Mouse (Mus musculus) myocyte (in vitro differentiated cells): ENCODE data around the gene Igfbp2. TPM values are rescaled to one million over a fixed set of nuclear protein-coding genes. Genes with fewer than 3 reads are reported as not detected.

Experiments
- H3K27me3 ChIP-seq: one replicate; pipeline ENCODE4 v1.6.1; 2011; ENCODE audit not compliant: control insufficient read depth, insufficient read depth, insufficient read length
- H3K36me3 ChIP-seq: one replicate; pipeline ENCODE4 v1.6.1; 2011; ENCODE audit not compliant: control insufficient read depth, insufficient read depth
- H3K4me2 ChIP-seq: one replicate; pipeline ENCODE4 v1.6.1; 2011; ENCODE audit warnings: low read depth, control low read depth
- H3K4me3 ChIP-seq: one replicate; pipeline ENCODE4 v1.5.1; 2011; ENCODE audit warnings: mild to moderate bottlenecking, control low read depth, moderate library complexity
- H3K79me2 ChIP-seq: one replicate; pipeline ENCODE4 v1.6.1; 2011; ENCODE audit not compliant: control insufficient read depth, insufficient read depth
- H3ac ChIP-seq: one replicate; pipeline ENCODE4 v1.6.1; 2011; ENCODE audit not compliant: control insufficient read depth, insufficient read length
- CEBPB ChIP-seq: IDR thresholded peaks from 2 replicates; pipeline ENCODE4 v1.6.1; 2011; ENCODE audit warnings: mild to moderate bottlenecking, moderate library complexity; ENCODE audit not compliant: poor library complexity, insufficient read depth, severe bottlenecking
- E2F4 ChIP-seq: IDR thresholded peaks from one replicate; pipeline ENCODE4 v1.6.1; 2011; ENCODE audit warnings: mild to moderate bottlenecking, control low read depth, moderate library complexity; ENCODE audit not compliant: insufficient read depth
- MAX ChIP-seq: IDR thresholded peaks from one replicate; pipeline ENCODE4 v1.6.1; 2011; ENCODE audit warnings: low read depth, mild to moderate bottlenecking, control low read depth
- MYOD1 ChIP-seq, 3 experiments: IDR thresholded peaks; one replicate each; pipeline ENCODE4 v1.6.1; 2011; ENCODE audit warnings: control low read depth in 2 of 3, low read depth in 2 of 3, mild to moderate bottlenecking in 2 of 3, moderate library complexity in 1 of 3; ENCODE audit not compliant: insufficient read length in 2 of 3, control insufficient read depth in 1 of 3
- MYOG ChIP-seq, 3 experiments: IDR thresholded peaks; one replicate each; pipeline ENCODE4 v1.6.1; 2011; ENCODE audit warnings: control low read depth in 2 of 3, low read depth in 2 of 3, mild to moderate bottlenecking in 2 of 3; ENCODE audit not compliant: insufficient read length in 2 of 3, control insufficient read depth in 1 of 3, insufficient read depth in 1 of 3
- POLR2A ChIP-seq: IDR thresholded peaks from one replicate; pipeline ENCODE4 v1.6.1; 2011; ENCODE audit warnings: low read depth, mild to moderate bottlenecking, control low read depth, moderate library complexity; ENCODE audit not compliant: insufficient read length
- POLR2AphosphoS2 ChIP-seq: IDR thresholded peaks from one replicate; pipeline ENCODE4 v1.6.1; 2011; ENCODE audit warnings: low read depth, control low read depth; ENCODE audit not compliant: insufficient read length
- REST ChIP-seq: IDR thresholded peaks from one replicate; pipeline ENCODE4 v1.6.1; 2011; ENCODE audit warnings: mild to moderate bottlenecking, control low read depth, moderate library complexity; ENCODE audit not compliant: insufficient read depth, insufficient read length
- SRF ChIP-seq: IDR thresholded peaks from one replicate; pipeline ENCODE4 v1.6.1; 2011; ENCODE audit warnings: low read depth; ENCODE audit not compliant: control insufficient read depth, insufficient read length
- TCF12 ChIP-seq: IDR thresholded peaks from one replicate; pipeline ENCODE4 v1.6.1; 2011; ENCODE audit warnings: mild to moderate bottlenecking, control low read depth; ENCODE audit not compliant: poor library complexity, insufficient read depth, severe bottlenecking
- TCF3 ChIP-seq: IDR thresholded peaks from one replicate; pipeline ENCODE4 v1.6.1; 2011; ENCODE audit warnings: low read depth, control low read depth; ENCODE audit not compliant: insufficient read length
- USF1 ChIP-seq: IDR thresholded peaks from one replicate; pipeline ENCODE4 v1.6.1; 2011; ENCODE audit warnings: low read depth, mild to moderate bottlenecking, control low read depth, moderate library complexity
- polyA plus RNA-seq: library from polyadenylated mRNA; unstranded; fragments of >200 nt; fragmentation: generic; extraction: Trizol; gene quantifications from one replicate; pipeline ENCODE4 v1.2.1, GENCODE M21; 2012; ENCODE audit warnings: missing spikeins

Gene Igfbp2
- polyA plus RNA-seq, 1 experiment: 83.7 TPM

DNA sequence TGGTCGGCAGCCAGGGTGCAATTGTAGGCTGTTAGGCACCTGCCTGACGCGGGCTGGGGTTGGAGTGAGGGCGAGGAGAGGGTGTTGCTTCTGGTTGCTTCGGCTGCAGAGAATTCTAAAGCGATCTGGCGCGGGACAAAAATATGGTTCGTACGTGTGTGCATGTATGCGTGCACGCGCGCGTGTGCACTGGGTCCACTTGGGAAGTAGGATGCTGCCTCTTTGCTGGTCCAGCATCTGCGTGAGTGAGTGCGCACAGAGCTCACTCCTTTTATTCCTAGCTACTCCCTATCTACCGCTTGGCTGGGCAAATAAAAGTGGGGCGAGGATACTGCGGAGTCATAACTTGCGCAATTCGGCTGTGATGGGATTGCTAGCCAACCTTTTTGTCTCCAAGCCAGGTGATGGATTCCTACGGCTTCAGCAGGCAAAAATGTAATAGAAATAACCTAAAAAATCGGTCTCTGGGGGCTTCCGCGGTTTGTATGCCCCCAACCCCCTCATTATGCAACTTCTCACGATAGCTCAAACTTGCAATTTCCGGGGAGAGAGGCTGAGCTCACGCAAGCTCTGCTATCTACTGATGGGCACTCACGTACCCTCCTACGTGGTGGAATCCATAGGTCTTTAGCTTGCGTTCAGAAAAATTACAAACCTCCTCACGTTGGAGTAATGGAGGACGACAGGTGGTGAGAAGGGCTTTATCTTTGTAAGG lies 47.6 kb downstream of the Igfbp2 start:
- Histone ChIP-seq H3K79me2 (peaks cover 46% of the 10 kb centered on the region), H3ac (peak overlapping the region; percentile 27), H3K36me3 (peaks cover 6% of the 10 kb centered on the region), H3K4me3 (peak overlapping the region; percentile 97), H3K4me2 (peak overlapping the region; percentile 94), H3K27me3 (no peaks in the 10 kb centered on the region)
- TF ChIP-seq MAX (no peak), POLR2A (peak; percentile 74), POLR2AphosphoS2 (peak; percentile 94), CEBPB (peak; percentile 88), USF1 (no peak), MYOD1 (IDR thresholded peaks at IDR 0.05; ENCODE audit: control insufficient read depth in 1 of 3, insufficient read length in 2 of 3, low read depth in 2 of 3) (peak in 1 of 3 experiments; percentile 10), SRF (no peak)

DNA sequence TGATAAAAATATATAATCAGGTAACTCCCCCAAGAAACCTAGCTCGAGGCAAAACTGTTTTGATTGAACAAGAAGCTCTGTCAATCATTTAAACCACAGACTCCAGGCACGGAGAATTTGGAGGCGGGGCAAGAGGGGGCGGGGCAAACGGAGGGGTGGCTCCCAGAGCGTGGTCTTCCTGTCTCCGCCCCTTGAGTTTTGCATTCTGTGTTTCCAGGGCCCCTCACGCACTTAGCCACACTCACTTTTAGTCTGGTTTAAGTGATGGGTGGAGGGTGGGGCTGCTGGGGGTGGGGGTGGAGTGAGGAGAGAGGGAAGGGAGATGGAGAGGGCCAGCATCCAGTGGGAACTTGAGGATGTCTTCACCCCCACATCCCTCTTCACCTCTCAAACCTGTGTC lies 48.2 kb downstream of the Igfbp2 start:
- Histone ChIP-seq H3K36me3 (peaks cover 6% of the 10 kb centered on the region), H3K79me2 (peaks cover 46% of the 10 kb centered on the region), H3K4me3 (peak overlapping the region; percentile 97), H3ac (no peak overlapping the region), H3K4me2 (peak overlapping the region; percentile 94), H3K27me3 (no peaks in the 10 kb centered on the region)
- TF ChIP-seq MAX (no peak), POLR2A (peak; percentile 54), TCF12 (no peak), REST (no peak), USF1 (no peak), TCF3 (no peak), E2F4 (no peak), POLR2AphosphoS2 (peak; percentile 84)

DNA sequence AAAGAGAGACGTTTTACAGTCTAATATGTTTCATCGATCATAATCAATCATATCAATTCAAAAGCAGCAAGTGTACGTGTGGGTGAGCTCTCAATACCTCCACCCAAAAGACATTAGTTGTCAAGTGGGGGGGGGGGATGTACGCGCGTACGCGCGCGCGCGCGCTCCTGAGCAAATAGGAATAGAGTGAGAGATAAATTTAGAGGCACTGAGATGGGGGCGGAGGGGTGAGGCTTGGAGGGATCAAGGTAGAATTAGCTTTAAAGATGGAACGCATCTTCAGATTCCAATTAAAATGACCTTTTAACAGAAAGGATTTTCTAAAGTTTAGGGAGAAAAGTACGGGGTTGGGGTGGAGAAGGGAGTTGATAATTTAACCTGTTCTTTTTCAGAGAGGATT lies 48.8 kb downstream of the Igfbp2 start:
- Histone ChIP-seq H3ac (peak overlapping the region; percentile 22), H3K27me3 (no peaks in the 10 kb centered on the region), H3K4me2 (peak overlapping the region; percentile 63), H3K36me3 (peaks cover 3% of the 10 kb centered on the region), H3K79me2 (peaks cover 46% of the 10 kb centered on the region), H3K4me3 (peak overlapping the region; percentile 97)
- TF ChIP-seq TCF3 (no peak), SRF (no peak), MYOD1 (IDR thresholded peaks at IDR 0.05; ENCODE audit: control insufficient read depth in 1 of 3, insufficient read length in 2 of 3, low read depth in 2 of 3) (no peak), USF1 (no peak), TCF12 (no peak), CEBPB (no peak), MAX (no peak), POLR2AphosphoS2 (no peak), MYOG (IDR thresholded peaks at IDR 0.05; ENCODE audit: control insufficient read depth in 1 of 3, insufficient read depth in 1 of 3, insufficient read length in 2 of 3, low read depth in 2 of 3) (no peak), REST (no peak), POLR2A (no peak), E2F4 (no peak)

DNA sequence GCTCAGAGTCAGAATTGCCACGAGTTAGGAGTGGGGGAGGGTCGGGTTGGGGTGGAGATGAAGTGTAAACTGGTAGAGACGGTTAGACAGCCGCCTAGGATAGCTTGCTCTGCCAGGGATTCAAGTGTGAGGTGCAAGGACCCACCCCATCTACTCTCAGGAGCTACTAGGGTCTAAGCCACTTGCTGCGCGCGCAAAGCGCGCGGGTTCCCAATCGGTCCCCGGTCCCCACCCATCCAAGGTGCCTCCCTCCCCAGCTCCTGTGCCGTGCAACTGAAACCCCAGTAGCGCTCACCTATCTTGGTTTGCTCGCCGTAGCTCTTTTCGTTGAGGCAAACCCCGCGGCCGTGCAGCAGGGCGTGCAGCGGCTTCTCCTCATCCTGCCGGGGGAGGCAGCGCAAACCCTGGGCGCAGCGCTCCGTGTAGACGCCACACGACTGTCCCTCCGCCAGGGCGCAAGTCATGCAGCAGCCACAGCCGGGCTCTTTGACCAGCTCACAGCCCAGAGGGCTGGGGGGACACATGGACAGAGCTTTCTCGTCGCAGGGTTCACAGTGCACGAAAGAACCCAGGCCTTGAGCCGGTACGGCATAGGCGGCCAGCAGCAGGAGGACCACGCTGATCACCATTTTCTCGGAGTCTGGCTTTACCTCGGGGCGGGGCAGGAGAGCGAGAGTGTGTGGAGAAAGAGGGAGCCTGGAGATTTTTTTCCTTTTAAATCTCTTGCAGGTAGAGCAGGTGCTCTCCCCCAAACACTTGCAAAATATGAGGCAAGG lies 49.4 kb downstream of the Igfbp2 start:
- Histone ChIP-seq H3K36me3 (no peaks in the 10 kb centered on the region), H3K4me2 (peak overlapping the region; percentile 63), H3ac (peak overlapping the region; percentile 22), H3K27me3 (no peaks in the 10 kb centered on the region), H3K4me3 (peak overlapping the region; percentile 97), H3K79me2 (peaks cover 46% of the 10 kb centered on the region)
- TF ChIP-seq CEBPB: no peak
- TF ChIP-seq POLR2A: peak; percentile 96
- no peak for TF ChIP-seq SRF
- TF ChIP-seq MYOG (IDR thresholded peaks at IDR 0.05; ENCODE audit: control insufficient read depth in 1 of 3, insufficient read depth in 1 of 3, insufficient read length in 2 of 3, low read depth in 2 of 3): peak in 1 of 3 experiments; percentile 26
- TF ChIP-seq POLR2AphosphoS2: peak; percentile 94
